Mouse (Mus musculus) mouse trophoblast stem cell (cell line): ENCODE data around the gene Slit2.

Source experiments
- in situ Hi-C, 2 experiments: fragments of 300-500 bp; cut with MseI, MboI; formaldehyde crosslinking; loops; 2 replicates in 1 of 2; 3 replicates in 1 of 2; pipeline ENCODE4 v1.15.1; 2025

The Slit2 gene

DNA sequence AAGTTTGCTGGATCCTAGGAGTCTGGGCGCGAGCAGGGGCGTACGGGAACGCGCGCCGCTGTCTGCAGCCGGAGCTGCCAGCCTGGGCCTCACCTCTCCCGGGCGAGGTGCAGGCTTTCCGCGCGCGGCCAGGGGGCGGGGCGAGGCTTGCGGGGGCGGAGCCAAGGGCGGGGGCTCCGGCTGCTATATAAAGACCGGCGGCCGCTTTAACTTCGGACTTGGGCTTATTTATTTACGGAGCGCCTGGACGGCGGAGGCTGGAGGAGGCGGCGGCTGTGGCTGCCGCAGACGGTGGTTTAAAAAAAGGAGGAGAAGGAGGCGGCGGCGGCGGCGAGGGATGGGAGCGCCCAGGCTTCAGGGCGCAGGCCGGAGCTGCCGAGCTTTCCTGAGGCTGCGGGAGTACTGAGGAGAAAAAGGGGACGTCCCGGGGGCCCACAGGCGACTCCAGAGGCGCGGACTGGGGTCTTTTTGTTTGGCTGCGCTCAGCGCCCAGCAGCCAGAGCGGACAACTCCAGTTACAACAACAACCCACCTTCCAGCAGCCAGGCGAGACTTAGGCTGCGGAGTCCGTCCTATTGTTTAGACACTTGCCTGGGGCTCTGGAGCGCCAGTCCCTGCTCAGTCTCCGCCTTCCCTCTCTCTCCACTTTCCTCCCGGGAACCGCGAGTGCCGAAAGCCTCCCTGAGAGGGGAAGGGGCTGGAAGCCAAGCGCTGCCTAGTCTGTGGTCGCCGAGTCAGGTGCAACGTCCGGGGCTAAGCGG, at the start of gene Slit2:
Gene Slit2 (plus strand): TSS at position 198 of the 761 bp plus-strand sequence.
- in situ Hi-C loops: no loop called here

GRCm38 (mm10) chr5:47938586-47939372, 44.2 kb upstream of the Slit2 start:
- in situ Hi-C loops: no loop called here

GRCm38 (mm10) chr5:47956451-47956850, 26.5 kb upstream of the Slit2 start:
- in situ Hi-C loops: no loop called here

- in situ Hi-C loops: no loop called here
These were observed 7.1 kb upstream of the Slit2 start for GRCm38 (mm10) chr5:47975795-47976194.

- in situ Hi-C loops: no loop called here
These were observed 3.6 kb upstream of the Slit2 start for GRCm38 (mm10) chr5:47979371-47979770.

GRCm38 (mm10) chr5:47980459-47980858, 2.5 kb upstream of the Slit2 start:
- in situ Hi-C loops: no loop called here

DNA sequence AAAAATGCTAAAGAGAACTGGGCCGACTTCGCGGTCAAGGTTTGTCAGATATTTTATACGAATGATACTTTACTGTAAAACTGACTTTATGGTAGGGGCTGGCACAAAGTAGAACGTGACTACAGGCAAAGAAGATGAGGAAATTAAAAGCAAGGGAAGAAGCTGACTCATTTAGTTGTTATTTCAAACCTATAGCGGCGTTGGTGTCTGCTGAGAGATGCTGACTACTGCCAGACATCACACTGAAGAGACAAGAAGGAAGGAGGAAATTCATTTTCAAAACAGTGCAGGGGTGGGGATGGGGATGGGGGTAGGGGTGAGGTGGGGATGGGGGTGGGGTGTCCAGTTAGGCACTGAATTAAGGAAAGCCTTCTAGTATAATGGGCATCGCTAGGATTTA, 987 bp upstream of the Slit2 start:
- in situ Hi-C loops: no loop called here

GRCm38 (mm10) chr5:47983746-47984583, 1.0 kb downstream of the Slit2 start:
- in situ Hi-C loops: no loop called here

GRCm38 (mm10) chr5:47984584-47985197, 1.8 kb downstream of the Slit2 start:
- in situ Hi-C loops: no loop called here

- in situ Hi-C loops: no loop called here
These were observed 2.3 kb downstream of the Slit2 start for GRCm38 (mm10) chr5:47985198-47985631.

GRCm38 (mm10) chr5:47985901-47986670, 3.1 kb downstream of the Slit2 start:
- in situ Hi-C loops: no loop called here

GRCm38 (mm10) chr5:47990926-47991325, 8.0 kb downstream of the Slit2 start:
- in situ Hi-C loops: no loop called here

GRCm38 (mm10) chr5:48003708-48004415, 20.9 kb downstream of the Slit2 start:
- in situ Hi-C loops: no loop called here

DNA sequence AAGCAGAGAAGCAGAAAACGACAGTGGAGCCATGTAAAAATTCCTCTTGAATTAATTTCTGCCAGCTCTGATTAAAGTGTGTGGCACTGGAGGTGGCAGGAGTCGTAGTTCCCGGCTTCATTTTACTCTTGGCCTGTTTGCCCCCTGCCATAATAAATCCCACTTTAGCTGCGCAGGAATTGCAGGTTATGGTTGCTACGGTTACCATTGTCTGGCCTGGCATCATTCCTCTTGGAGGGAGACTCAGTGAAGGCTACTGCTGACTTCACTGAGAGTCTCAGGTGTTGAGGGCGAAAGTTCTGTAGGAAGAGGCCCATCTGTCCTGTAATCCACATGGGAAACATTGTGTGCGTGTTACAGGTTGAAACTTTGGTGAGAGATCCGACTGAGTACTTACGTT, 22.6 kb downstream of the Slit2 start:
- in situ Hi-C loops: no loop called here

DNA sequence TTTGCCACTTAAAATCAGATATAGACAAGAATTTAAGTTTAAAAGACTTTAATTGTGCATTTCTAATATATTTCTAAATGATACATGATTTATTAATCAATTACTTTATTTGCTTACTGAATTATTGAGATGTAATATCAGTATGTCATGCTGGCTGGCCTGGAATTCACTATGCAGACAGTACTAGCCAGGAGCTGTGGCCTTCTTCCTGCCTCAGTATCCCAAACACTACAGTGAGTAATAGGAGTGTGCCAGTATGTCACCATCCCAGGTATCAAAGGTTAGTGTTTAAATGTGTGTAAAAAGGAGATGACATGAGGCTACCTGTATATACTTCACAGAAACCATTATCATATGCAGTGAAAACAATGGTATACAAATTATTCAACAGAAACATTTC, 23.1 kb downstream of the Slit2 start:
- in situ Hi-C loops: no loop called here

DNA sequence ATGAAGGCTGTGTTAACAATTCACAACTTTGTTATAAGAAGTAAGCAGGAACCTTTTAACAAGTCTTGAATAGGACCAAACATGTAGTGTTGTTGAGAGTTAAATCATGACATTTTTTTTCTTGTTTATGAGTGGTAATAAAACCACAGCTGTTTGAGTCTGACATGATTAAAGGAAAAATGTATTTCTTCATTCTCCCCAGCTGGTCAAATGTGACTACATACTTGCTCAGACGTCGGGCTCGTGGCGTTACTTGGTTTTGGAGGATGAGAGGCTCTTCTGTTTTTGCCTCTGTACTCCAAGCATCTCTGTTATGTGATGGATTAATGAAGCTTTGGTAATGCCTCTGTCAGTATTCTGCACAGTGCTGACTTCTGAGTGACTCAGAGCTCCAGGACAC, 40.5 kb downstream of the Slit2 start:
- in situ Hi-C loops: no loop called here

DNA sequence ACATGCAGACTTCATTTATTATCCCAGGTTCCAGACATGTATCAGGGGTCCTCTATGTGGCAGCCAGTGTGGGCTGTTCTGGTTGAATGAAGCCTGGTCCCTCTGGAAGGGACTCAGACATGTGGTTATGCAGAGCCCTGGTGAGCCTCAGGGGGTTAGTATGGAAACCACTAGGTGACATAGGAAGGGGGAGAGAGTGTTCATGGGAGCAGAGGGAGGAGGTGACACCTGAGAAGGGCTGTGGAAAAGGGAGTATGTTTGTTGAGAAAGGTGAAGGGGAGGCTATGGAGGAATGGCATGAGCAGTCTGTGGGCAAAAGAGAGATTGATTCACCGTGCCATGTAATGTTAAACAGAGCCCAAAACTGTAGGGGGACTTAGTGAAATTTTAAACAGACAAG, 51.9 kb downstream of the Slit2 start:
- in situ Hi-C loops: no loop called here

- in situ Hi-C loops: no loop called here
These were observed 55.1 kb downstream of the Slit2 start for GRCm38 (mm10) chr5:48038033-48038432.

DNA sequence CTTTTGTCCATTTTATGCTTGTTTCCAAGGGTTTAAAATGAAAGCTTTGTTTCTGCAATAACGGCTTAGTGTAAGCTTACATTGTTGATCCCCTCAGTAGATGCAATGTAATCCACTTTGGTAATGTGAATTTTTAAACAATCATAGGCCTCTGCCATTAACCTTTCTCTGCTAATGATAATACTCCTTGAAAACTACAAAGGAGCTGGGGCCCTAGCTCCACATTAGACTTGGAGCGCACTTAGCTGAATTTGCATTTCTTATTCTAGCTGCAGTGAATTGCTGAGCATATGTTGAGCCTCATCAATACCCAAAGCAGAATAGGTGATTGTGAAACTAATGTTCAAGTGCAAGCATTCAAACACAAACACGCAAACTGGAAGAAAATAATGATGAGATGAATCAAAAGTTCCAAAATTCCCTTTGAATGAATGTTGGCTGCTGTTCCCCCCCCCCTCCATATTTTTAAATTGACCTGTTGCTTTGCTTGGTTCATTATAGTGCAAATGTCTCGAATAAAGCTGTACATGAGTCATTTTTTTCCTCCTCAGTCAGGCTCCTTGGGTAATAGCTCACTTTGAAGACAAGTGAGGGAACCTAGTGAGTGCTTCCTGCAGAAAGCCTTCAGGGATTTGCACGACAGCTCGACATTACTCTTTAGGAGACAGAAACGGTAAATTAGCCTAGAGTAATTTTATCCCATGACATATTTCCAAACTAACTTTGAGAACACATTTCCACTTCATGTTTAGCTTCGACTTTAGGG, 66.2 kb downstream of the Slit2 start:
- in situ Hi-C loops: no loop called here
